Mouse (Mus musculus) liver, postnatal 0 days (tissue): ENCODE results near the gene Cep350.

Experiments used
- CTCF ChIP-seq: sonication (generic); IDR thresholded peaks from 2 replicates; pipeline ENCODE4 v1.5.1; 2016; ENCODE audit warnings: antibody characterized with exemption, low read depth
- EP300 ChIP-seq: IDR thresholded peaks from 2 replicates; pipeline ENCODE4 v1.6.1; 2016; ENCODE audit warnings: antibody characterized with exemption, low read depth, mild to moderate bottlenecking

DNA sequence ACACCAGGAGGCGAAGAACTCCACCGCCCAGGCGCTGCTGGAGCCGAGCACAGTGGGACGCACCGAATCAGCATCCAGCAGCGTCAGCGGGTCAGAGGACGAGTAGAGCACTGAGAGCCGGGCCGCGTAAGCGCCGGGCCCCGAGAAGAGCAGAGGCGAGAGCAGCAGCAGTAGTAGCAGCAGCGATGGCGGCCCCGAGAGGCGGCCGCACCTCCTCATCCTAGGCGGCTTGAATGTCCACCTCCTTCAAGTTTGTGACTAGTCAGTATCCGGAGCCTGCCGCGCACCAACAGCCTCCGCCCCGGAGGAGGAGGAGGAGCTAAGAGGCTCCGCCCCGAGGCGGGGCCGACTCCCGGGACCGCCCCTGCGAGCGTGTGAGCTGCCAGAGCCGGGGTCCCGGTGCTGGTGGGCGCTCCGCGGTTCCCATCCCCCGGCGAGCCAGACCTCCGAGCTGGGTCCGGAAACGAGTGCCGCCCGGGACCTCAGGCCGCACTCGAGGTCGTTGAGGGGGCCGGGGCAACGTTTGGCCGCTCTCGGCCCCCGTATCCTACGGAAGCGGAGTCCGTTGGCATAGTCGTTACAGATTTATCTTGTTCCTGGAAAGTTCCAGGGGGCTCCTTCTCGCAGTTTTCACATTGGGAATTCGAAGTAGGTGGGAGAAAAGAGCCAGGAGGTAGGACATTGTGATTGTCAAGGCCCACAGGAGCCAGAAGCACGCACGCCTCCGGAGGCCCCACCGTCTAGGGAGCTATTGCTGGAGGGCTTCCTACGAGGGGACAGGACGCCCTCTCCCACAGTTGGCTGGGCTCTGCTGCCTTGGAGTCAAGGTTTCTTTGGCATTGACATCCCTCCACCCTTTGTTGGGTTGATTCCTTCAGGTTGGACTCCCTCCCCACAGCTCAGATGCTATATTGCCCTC, 160.2 kb downstream of the Cep350 start, which contains the start of gene Qsox1:
- TF ChIP-seq CTCF (no peak), EP300 (no peak)
